Mouse (Mus musculus) spleen, adult 2 months (tissue): ENCODE measurements around the gene Maml2.

Source experiments
- CTCF ChIP-seq: fragments of 200-500 bp; IDR thresholded peaks from 2 replicates; pipeline ENCODE4 v1.5.1; 2011; ENCODE audit warnings: mild to moderate bottlenecking, inconsistent platforms; ENCODE audit not compliant: insufficient read depth, insufficient read length, insufficient replicate concordance; ENCODE audit errors: extremely low read depth
- POLR2A ChIP-seq: fragments of 200-500 bp; IDR thresholded peaks from 2 replicates; pipeline ENCODE4 v1.6.1; 2011; ENCODE audit warnings: low read depth, low read length, inconsistent platforms

- TF ChIP-seq CTCF (no peak), POLR2A (no peak)
Observed at GRCm38 (mm10) chr9:13574059-13574458, 276.3 kb downstream of the Maml2 start.
